Mouse (Mus musculus): ENCODE results near the gene Zfp768.
A peak's percentile ranks its signal among the peaks of the same experiment; 100 is the strongest.
"Not testable (repeated sequence)": the region's sequence is repeated elsewhere in the genome, so short reads cannot be mapped to it uniquely, and the experiment has no call there.

Zfp768 gene

DNA sequence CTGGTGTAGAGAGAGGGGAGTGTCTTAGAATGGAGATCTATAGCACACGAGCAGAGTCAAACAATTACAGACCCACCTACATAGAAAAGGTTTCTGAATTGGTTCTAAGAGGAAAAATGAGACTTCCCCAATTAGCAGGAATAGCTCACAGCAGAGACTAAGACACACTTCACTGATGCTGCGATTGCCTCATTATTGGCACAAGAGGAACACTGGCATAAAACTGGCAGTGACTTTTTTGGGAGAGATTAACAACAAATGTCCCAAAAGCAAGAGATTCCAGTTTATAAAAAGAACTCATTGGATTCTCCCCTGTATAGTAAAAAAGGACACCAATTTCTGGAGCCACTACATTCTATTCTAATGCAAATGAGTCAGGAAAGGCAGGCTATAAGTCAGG lies 12.5 kb upstream of the Zfp768 start:
- no peak for DNase-seq (ENCODE audit: low spot score in 2 of 2)

- no peak for DNase-seq (ENCODE audit: low spot score in 2 of 2)
Measured at GRCm38 (mm10) chr7:127355796-127356195, 10.4 kb upstream of the Zfp768 start.

- DNase-seq (ENCODE audit: low spot score in 2 of 2): no peak
Measured at GRCm38 (mm10) chr7:127351230-127352004, 6.0 kb upstream of the Zfp768 start.

DNA sequence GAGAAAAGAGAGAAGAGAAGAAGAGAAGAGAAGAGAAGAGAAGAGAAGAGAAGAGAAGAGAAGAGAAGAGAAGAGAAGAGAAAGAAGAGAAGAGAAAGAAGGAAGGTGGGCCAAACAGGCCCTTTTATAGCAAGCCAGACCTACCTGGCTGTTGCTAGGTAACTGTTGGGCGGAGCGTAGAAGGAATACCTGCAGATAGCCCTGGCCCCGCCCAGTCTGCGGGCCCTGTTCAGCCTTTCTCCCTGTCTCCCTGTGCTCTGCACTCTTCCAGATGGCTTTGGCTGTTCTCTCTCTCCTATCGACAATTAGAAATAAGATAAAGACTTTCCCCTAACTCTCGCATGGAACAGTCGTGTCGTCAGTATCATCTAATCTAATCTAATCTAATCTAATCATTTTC lies 1.3 kb upstream of the Zfp768 start:
- no peak for DNase-seq (ENCODE audit: low spot score in 2 of 2)

- DNase-seq (ENCODE audit: low spot score in 2 of 2): no peak
Measured at GRCm38 (mm10) chr7:127345092-127345491, 297 bp downstream of the Zfp768 start.

- DNase-seq (ENCODE audit: low spot score in 2 of 2): no peak
Measured at GRCm38 (mm10) chr7:127344371-127344770, 1.0 kb downstream of the Zfp768 start.

- no peak for DNase-seq (ENCODE audit: low spot score in 2 of 2)
Measured at GRCm38 (mm10) chr7:127343351-127344019, 1.9 kb downstream of the Zfp768 start.

DNA sequence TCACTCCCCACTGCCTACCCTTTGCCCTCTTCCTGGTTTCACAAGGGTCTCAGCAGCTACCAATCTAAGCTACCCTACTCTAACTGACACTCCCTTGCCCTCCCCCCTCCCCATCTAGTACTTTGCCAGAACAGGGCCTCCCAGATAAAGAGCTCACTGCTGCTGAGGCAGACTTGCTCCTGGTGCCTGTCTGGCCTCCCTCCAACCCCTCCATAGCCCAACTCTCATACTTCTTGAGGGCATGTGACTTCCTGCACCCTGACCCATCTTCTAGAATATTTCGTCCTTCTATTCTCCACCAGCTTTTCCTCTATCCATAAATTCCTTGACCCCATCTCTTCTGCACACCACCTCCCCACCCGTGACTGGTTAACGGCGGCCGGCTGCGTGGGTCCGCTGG lies 2.5 kb downstream of the Zfp768 start:
- DNase-seq (ENCODE audit: low spot score in 2 of 2): no peak

- DNase-seq (ENCODE audit: low spot score in 2 of 2): peak in 1 of 2 experiments; percentile 18
Measured at GRCm38 (mm10) chr7:127342332-127342731, 3.1 kb downstream of the Zfp768 start.

DNA sequence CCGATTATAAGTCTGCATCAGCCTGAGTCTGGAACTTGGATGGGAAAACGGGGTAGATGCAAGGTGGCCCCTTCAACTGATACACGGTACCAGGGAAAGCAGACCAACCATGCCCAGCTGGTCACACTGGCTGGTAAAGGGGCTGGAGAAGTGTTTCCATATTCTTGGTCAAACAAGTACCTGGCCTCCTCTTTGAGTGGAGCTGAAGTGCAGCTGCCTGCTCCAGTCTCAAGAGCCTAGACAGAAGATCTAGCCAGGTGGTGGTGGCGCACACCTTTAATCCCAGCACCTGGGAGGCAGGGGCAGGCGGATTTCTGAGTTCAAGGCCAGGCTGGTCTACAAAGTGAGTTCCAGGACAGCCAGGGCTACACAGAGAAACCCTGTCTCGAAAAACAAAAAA lies 3.5 kb downstream of the Zfp768 start:
- not testable (repeated sequence) for DNase-seq (ENCODE audit: low spot score in 2 of 2)

GRCm38 (mm10) chr7:127341356-127341755 lies 4.0 kb downstream of the Zfp768 start:
- no peak for DNase-seq (ENCODE audit: low spot score in 2 of 2)

GRCm38 (mm10) chr7:127337636-127338035 lies 7.8 kb downstream of the Zfp768 start:
- DNase-seq (ENCODE audit: low spot score in 2 of 2): no peak

- DNase-seq (ENCODE audit: low spot score in 2 of 2): no peak
Measured at GRCm38 (mm10) chr7:127335604-127336003, 9.8 kb downstream of the Zfp768 start.

- DNase-seq (ENCODE audit: low spot score in 2 of 2): no peak
Measured at GRCm38 (mm10) chr7:127333240-127333639, 12.1 kb downstream of the Zfp768 start.

GRCm38 (mm10) chr7:127326685-127327084 lies 18.7 kb downstream of the Zfp768 start:
- DNase-seq (ENCODE audit: low spot score in 2 of 2): no peak

DNA sequence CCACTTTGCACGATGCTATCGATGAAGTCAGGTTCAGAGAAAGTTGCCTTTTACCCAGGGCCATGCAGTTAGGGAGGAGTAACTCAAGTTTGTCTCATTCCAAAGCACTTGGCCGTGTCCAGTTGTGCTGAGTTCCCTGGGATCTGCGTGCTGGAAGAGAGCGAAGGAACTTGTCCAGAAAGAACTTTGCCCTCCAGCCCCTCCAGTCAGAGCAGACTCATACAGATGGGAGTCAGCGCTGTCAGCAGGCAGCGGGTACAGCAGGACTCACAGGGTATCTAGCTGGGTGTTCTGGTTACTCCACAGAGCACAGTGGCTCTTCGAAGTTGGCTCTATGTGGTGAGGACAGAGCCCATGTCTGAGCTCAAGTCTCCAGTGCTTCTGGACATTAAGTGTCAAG lies 19.8 kb downstream of the Zfp768 start:
- DNase-seq (ENCODE audit: low spot score in 2 of 2): no peak

- DNase-seq (ENCODE audit: low spot score in 2 of 2): no peak
Measured at GRCm38 (mm10) chr7:127324944-127325343, 20.4 kb downstream of the Zfp768 start.

- no peak for DNase-seq (ENCODE audit: low spot score in 2 of 2)
Measured at GRCm38 (mm10) chr7:127322085-127322484, 23.3 kb downstream of the Zfp768 start.

DNA sequence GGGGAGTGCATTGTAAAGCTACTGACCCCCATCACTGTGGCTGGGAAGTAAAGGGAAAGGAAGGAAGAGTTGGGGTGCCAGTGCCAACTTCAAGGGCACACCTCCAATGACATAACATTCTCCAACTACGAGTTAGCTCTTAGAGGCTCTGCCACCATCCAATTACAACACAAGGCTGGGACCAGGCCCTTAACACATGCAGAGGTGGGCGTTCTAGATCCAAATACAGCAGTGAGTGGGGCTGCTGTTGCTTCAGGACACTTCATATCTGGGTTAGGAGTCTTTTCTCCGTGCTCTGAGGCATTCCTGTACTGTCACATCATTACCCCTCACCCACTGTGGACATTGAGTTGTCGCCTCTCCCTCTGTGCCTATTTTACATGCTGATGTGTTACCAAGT lies 24.3 kb downstream of the Zfp768 start:
- no peak for DNase-seq (ENCODE audit: low spot score in 2 of 2)

GRCm38 (mm10) chr7:127313912-127314311 lies 31.5 kb downstream of the Zfp768 start:
- DNase-seq (ENCODE audit: low spot score in 2 of 2): no peak

DNA sequence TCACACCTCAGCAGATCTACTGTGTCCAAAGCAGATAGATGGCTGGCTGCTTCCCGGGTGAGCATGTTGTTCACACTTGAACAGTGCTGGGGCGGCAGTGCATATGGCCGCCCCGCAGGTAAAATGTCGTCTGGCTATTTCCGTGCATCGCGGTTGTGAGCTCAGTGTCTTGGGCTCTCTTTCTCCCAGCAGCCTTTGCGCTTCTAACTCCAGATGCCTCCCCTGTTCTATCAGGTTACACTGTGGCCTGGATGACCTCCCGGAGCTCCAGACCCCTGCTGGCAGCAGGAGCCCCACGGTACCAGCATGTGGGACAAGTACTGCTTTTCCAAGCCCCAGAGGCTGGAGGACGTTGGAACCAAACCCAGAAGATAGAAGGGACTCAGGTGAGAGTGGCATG lies 35.4 kb downstream of the Zfp768 start:
- no peak for DNase-seq (ENCODE audit: low spot score in 2 of 2)

DNA sequence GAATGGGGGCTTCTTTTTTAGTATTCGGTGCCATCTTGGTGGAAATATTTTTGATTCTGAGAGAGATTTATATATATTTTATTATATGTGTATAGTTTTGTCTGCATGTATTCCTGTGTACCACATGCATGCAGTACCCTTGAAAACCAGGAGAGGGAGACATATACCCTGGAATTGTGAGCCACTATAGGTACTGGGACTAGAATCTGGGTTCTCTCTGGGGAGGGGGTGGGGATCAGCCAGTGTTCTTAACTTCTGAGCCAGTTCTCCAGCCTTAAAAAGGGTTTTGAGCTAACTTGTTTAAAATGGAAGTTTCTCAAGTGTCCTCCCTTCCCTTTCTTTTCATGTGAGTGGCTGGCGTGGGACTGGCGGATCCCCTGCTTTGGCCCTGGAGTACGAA lies 36.5 kb downstream of the Zfp768 start:
- DNase-seq (ENCODE audit: low spot score in 2 of 2): peak in 1 of 2 experiments; percentile 54

DNA sequence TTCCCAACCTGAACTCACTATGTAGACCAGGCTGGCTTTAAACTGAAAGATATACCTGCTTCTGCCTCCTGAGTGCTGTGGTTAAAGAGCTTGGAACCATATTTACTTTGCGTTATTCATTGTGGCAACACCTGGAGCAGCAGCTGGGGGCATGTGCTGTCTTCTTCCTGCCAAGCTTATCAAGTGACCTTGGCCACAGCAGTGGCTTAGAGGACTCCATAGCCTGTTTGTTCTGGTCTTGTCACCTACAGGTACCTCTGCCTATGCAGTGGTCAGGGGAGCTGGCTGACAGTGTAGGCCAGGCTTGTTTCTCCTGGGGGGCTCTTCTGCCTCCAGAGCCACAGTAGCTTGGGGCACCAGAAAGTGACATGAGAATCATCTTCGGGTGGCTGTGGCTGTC lies 37.0 kb downstream of the Zfp768 start:
- DNase-seq (ENCODE audit: low spot score in 2 of 2): no peak

All from spleen, postnatal 36 days (tissue).